Mouse (Mus musculus) embryonic facial prominence, embryonic 10.5 days (tissue): ENCODE results near the gene Btbd9. TPM values are rescaled to one million over a fixed set of nuclear protein-coding genes. Genes with fewer than 3 reads are reported as not detected.

Experiments used
- DNase-seq: peaks from one replicate; pipeline ENCODE4 v3.0.0-alpha.2; 2017; ENCODE audit warnings: low spot score
- H3K27ac ChIP-seq: fragments of 300-500 bp; sonication (generic); replicated peaks from 2 replicates; pipeline ENCODE4 v1.5.1; 2016; ENCODE audit warnings: mild to moderate bottlenecking
- H3K27me3 ChIP-seq: fragments of 300-500 bp; sonication (generic); replicated peaks from 2 replicates; pipeline ENCODE4 v1.6.1; 2016; ENCODE audit warnings: low read depth, mild to moderate bottlenecking; ENCODE audit not compliant: poor library complexity, severe bottlenecking
- H3K36me3 ChIP-seq: fragments of 300-500 bp; sonication (generic); replicated peaks from 2 replicates; pipeline ENCODE4 v1.6.1; 2016; ENCODE audit warnings: mild to moderate bottlenecking, moderate library complexity
- H3K4me1 ChIP-seq: fragments of 300-500 bp; sonication (generic); 2 replicates; pipeline ENCODE4 v1.6.1; 2016
- H3K4me3 ChIP-seq: fragments of 300-500 bp; sonication (generic); 2 replicates; pipeline ENCODE4 v1.5.1; 2016; ENCODE audit warnings: mild to moderate bottlenecking, moderate library complexity
- H3K9me3 ChIP-seq: fragments of 300-500 bp; sonication (generic); 2 replicates; pipeline ENCODE4 v1.6.1; 2016; ENCODE audit warnings: mild to moderate bottlenecking
- WGBS: fragments of 180-500 bp; shearing (Covaris S2); methylation state at CpG from one replicate; pipeline ENCODE4 v1.1.7; 2016; 5-methylcytosine and 5-hydroxymethylcytosine counted together
- polyA plus RNA-seq: library from polyadenylated mRNA; unstranded; fragments of >200 nt; fragmentation: Nextera tagmentation; extraction: Ambion mirVana; gene quantifications from 2 replicates; pipeline ENCODE4 v1.2.1, GENCODE M21; 2016

Btbd9 gene
- polyA plus RNA-seq, 1 experiment from 2014 or later, result 58.1 TPM

GRCm38 (mm10) chr17:30415693-30416092 lies 160.6 kb downstream of the Btbd9 start:
- Histone ChIP-seq H3K27me3 (no peaks in the 10 kb centered on the region), H3K27ac (no peak overlapping the region), H3K9me3 (no peaks in the 10 kb centered on the region), H3K4me1 (peaks cover 7% of the 10 kb centered on the region; the same call in 1 of the 2 replicates), H3K4me3 (no peak overlapping the region), H3K36me3 (no peaks in the 10 kb centered on the region)
- WGBS, result 88% methylated on average over 3 of the region's 3 CpGs
- DNase-seq, result no peak

- Histone ChIP-seq H3K4me3 (no peak overlapping the region), H3K36me3 (no peaks in the 10 kb centered on the region), H3K4me1 (no peaks in the 10 kb centered on the region; the same call in 1 of the 2 replicates), H3K27me3 (no peaks in the 10 kb centered on the region), H3K9me3 (no peaks in the 10 kb centered on the region), H3K27ac (no peak overlapping the region)
- no peak for DNase-seq
- 87% methylated on average over 3 of the region's 3 CpGs for WGBS
These were observed 163.3 kb downstream of the Btbd9 start for GRCm38 (mm10) chr17:30412991-30413390.

- Histone ChIP-seq H3K4me3 (no peak overlapping the region), H3K27ac (no peak overlapping the region), H3K9me3 (no peaks in the 10 kb centered on the region), H3K36me3 (0 out of 2 replicates have a peak, but pooled peaks cover 4% of the 10 kb centered on the region), H3K27me3 (no peaks in the 10 kb centered on the region), H3K4me1 (peaks cover 5% of the 10 kb centered on the region; the same call in 1 of the 2 replicates)
- no peak for DNase-seq
- WGBS, result 90% methylated on average over 7 of the region's 7 CpGs
These were observed 170.3 kb downstream of the Btbd9 start for GRCm38 (mm10) chr17:30406002-30406401.

GRCm38 (mm10) chr17:30402871-30403270 lies 173.4 kb downstream of the Btbd9 start:
- 0 out of 2 replicates have a peak, but pooled peaks cover 5% of the 10 kb centered on the region for H3K36me3 ChIP-seq
- H3K9me3 ChIP-seq, result no peaks in the 10 kb centered on the region
- DNase-seq, result no peak
- no peak overlapping the region for H3K27ac ChIP-seq
- no peak overlapping the region for H3K4me3 ChIP-seq
- H3K4me1 ChIP-seq, result peaks cover 5% of the 10 kb centered on the region; the same call in 1 of the 2 replicates
- 91% methylated on average over 3 of the region's 3 CpGs for WGBS
- H3K27me3 ChIP-seq, result no peaks in the 10 kb centered on the region

- 87% methylated on average over 4 of the region's 4 CpGs for WGBS
- Histone ChIP-seq H3K4me1 (no peaks in the 10 kb centered on the region), H3K4me3 (no peak overlapping the region), H3K36me3 (no peaks in the 10 kb centered on the region), H3K27me3 (no peaks in the 10 kb centered on the region), H3K9me3 (no peaks in the 10 kb centered on the region), H3K27ac (no peak overlapping the region)
- no peak for DNase-seq
These were observed 181.0 kb downstream of the Btbd9 start for GRCm38 (mm10) chr17:30395261-30395660.

- WGBS, result 90% methylated on average over 4 of the region's 4 CpGs
- H3K36me3 ChIP-seq, result no peaks in the 10 kb centered on the region
- DNase-seq, result no peak
- H3K4me1 ChIP-seq, result no peaks in the 10 kb centered on the region
- H3K27ac ChIP-seq, result no peak overlapping the region
- no peaks in the 10 kb centered on the region for H3K27me3 ChIP-seq
- no peak overlapping the region for H3K4me3 ChIP-seq
- H3K9me3 ChIP-seq, result no peaks in the 10 kb centered on the region
These were observed 184.3 kb downstream of the Btbd9 start for GRCm38 (mm10) chr17:30392031-30392430.

- WGBS, result 92% methylated on average over 1 of the region's 1 CpGs
- H3K27me3 ChIP-seq, result no peaks in the 10 kb centered on the region
- no peak overlapping the region for H3K27ac ChIP-seq
- no peaks in the 10 kb centered on the region for H3K4me1 ChIP-seq
- H3K9me3 ChIP-seq, result no peaks in the 10 kb centered on the region
- no peaks in the 10 kb centered on the region for H3K36me3 ChIP-seq
- DNase-seq, result no peak
- H3K4me3 ChIP-seq, result no peak overlapping the region
These were observed 185.1 kb downstream of the Btbd9 start for GRCm38 (mm10) chr17:30391220-30391619.

GRCm38 (mm10) chr17:30389686-30390085 lies 186.6 kb downstream of the Btbd9 start:
- Histone ChIP-seq H3K9me3 (no peaks in the 10 kb centered on the region), H3K4me3 (no peak overlapping the region), H3K4me1 (no peaks in the 10 kb centered on the region), H3K36me3 (no peaks in the 10 kb centered on the region), H3K27me3 (no peaks in the 10 kb centered on the region), H3K27ac (no peak overlapping the region)
- peak; percentile 15 for DNase-seq

- DNase-seq, result no peak
- H3K36me3 ChIP-seq, result no peaks in the 10 kb centered on the region
- H3K9me3 ChIP-seq, result no peaks in the 10 kb centered on the region
- no peaks in the 10 kb centered on the region for H3K27me3 ChIP-seq
- no peak overlapping the region for H3K4me3 ChIP-seq
- no peaks in the 10 kb centered on the region for H3K4me1 ChIP-seq
- WGBS, result 85% methylated on average over 4 of the region's 4 CpGs
- no peak overlapping the region for H3K27ac ChIP-seq
These were observed 187.5 kb downstream of the Btbd9 start for GRCm38 (mm10) chr17:30388817-30389216.

- H3K27me3 ChIP-seq, result no peaks in the 10 kb centered on the region
- no peaks in the 10 kb centered on the region for H3K36me3 ChIP-seq
- 88% methylated on average over 3 of the region's 3 CpGs for WGBS
These were observed 187.9 kb downstream of the Btbd9 start for GRCm38 (mm10) chr17:30388391-30388790.

GRCm38 (mm10) chr17:30386241-30386640 lies 190.0 kb downstream of the Btbd9 start:
- Histone ChIP-seq H3K27ac (no peak overlapping the region), H3K27me3 (no peaks in the 10 kb centered on the region), H3K4me3 (no peak overlapping the region), H3K9me3 (no peaks in the 10 kb centered on the region), H3K4me1 (no peaks in the 10 kb centered on the region), H3K36me3 (no peaks in the 10 kb centered on the region)
- DNase-seq, result no peak
- WGBS, result 91% methylated on average over 9 of the region's 9 CpGs

More at GRCm38 (mm10) chr17:30388391-30388790, 187.9 kb downstream of the Btbd9 start:
- no peak for DNase-seq
- no peak overlapping the region for H3K27ac ChIP-seq
- no peak overlapping the region for H3K4me3 ChIP-seq
- H3K9me3 ChIP-seq, result no peaks in the 10 kb centered on the region
- no peaks in the 10 kb centered on the region for H3K4me1 ChIP-seq

GRCm38 (mm10) chr17:30383649-30384048 lies 192.6 kb downstream of the Btbd9 start:
- 90% methylated on average over 6 of the region's 6 CpGs for WGBS
- peaks cover 5% of the 10 kb centered on the region for H3K4me1 ChIP-seq
- DNase-seq, result no peak
- H3K36me3 ChIP-seq, result no peaks in the 10 kb centered on the region
- no peaks in the 10 kb centered on the region for H3K9me3 ChIP-seq
- no peak overlapping the region for H3K27ac ChIP-seq
- no peaks in the 10 kb centered on the region for H3K27me3 ChIP-seq
- H3K4me3 ChIP-seq, result no peak overlapping the region

GRCm38 (mm10) chr17:30378221-30379010 lies 197.9 kb downstream of the Btbd9 start:
- H3K4me3 ChIP-seq, result no peak overlapping the region
- WGBS, result 25% methylated on average over 5 of the region's 5 CpGs
- DNase-seq, result no peak
- H3K9me3 ChIP-seq, result no peaks in the 10 kb centered on the region
- H3K27me3 ChIP-seq, result no peaks in the 10 kb centered on the region
- H3K36me3 ChIP-seq, result no peaks in the 10 kb centered on the region
- no peak overlapping the region; the same call in 1 of the 2 replicates for H3K27ac ChIP-seq
- H3K4me1 ChIP-seq, result peaks cover 17% of the 10 kb centered on the region
